Mouse (Mus musculus): ENCODE results near the gene Nras.

GRCm38 (mm10) chr3:103073771-103074170 is 15.7 kb downstream of the Nras start, which contains the start of gene Ampd1:
- no peak for TF ChIP-seq CTCF (IDR thresholded peaks at IDR 0.05; ENCODE audit: extremely low read depth, insufficient read depth, insufficient read length, insufficient replicate concordance)
- no peak for TF ChIP-seq POLR2A (IDR thresholded peaks at IDR 0.05; ENCODE audit: low read depth, low read length)
